Mouse (Mus musculus) embryonic facial prominence, embryonic 10.5 days (tissue): ENCODE data around the gene Sfi1. TPM values are rescaled to one million over a fixed set of nuclear protein-coding genes. Genes with fewer than 3 reads are reported as not detected.
"Not testable (repeated sequence)": the region's sequence is repeated elsewhere in the genome, so short reads cannot be mapped to it uniquely, and the experiment has no call there.

Source experiments
- DNase-seq: peaks from one replicate; pipeline ENCODE4 v3.0.0-alpha.2; 2017; ENCODE audit warnings: low spot score
- H3K27ac ChIP-seq: fragments of 300-500 bp; sonication (generic); replicated peaks from 2 replicates; pipeline ENCODE4 v1.5.1; 2016; ENCODE audit warnings: mild to moderate bottlenecking
- H3K27me3 ChIP-seq: fragments of 300-500 bp; sonication (generic); replicated peaks from 2 replicates; pipeline ENCODE4 v1.6.1; 2016; ENCODE audit warnings: low read depth, mild to moderate bottlenecking; ENCODE audit not compliant: poor library complexity, severe bottlenecking
- H3K36me3 ChIP-seq: fragments of 300-500 bp; sonication (generic); replicated peaks from 2 replicates; pipeline ENCODE4 v1.6.1; 2016; ENCODE audit warnings: mild to moderate bottlenecking, moderate library complexity
- H3K4me1 ChIP-seq: fragments of 300-500 bp; sonication (generic); 2 replicates; pipeline ENCODE4 v1.6.1; 2016
- H3K4me3 ChIP-seq: fragments of 300-500 bp; sonication (generic); 2 replicates; pipeline ENCODE4 v1.5.1; 2016; ENCODE audit warnings: mild to moderate bottlenecking, moderate library complexity
- H3K9me3 ChIP-seq: fragments of 300-500 bp; sonication (generic); 2 replicates; pipeline ENCODE4 v1.6.1; 2016; ENCODE audit warnings: mild to moderate bottlenecking
- WGBS: fragments of 180-500 bp; shearing (Covaris S2); methylation state at CpG from one replicate; pipeline ENCODE4 v1.1.7; 2016; 5-methylcytosine and 5-hydroxymethylcytosine counted together
- polyA plus RNA-seq: library from polyadenylated mRNA; unstranded; fragments of >200 nt; fragmentation: Nextera tagmentation; extraction: Ambion mirVana; gene quantifications from 2 replicates; pipeline ENCODE4 v1.2.1, GENCODE M21; 2016

Sfi1 gene
- polyA plus RNA-seq, 1 experiment from 2014 or later, result 12.1 TPM

- no peak for DNase-seq
- WGBS, result 60% methylated on average over 7 of the region's 7 CpGs
- Histone ChIP-seq H3K36me3 (no peaks in the 10 kb centered on the region), H3K4me1 (no peaks in the 10 kb centered on the region), H3K27ac (no peak overlapping the region), H3K27me3 (no peaks in the 10 kb centered on the region), H3K9me3 (peaks cover 84% of the 10 kb centered on the region), H3K4me3 (no peak overlapping the region)
Measured at GRCm38 (mm10) chr11:3103619-3104164, 89.6 kb downstream of the Sfi1 start.

GRCm38 (mm10) chr11:3102626-3103025, 90.6 kb downstream of the Sfi1 start:
- not testable (repeated sequence) for H3K27ac ChIP-seq, DNase-seq, H3K4me3 ChIP-seq, H3K36me3 ChIP-seq, H3K4me1 ChIP-seq, H3K27me3 ChIP-seq
- WGBS, result 70% methylated on average over 7 of the region's 7 CpGs
- H3K9me3 ChIP-seq, result peaks cover 73% of the 10 kb centered on the region

GRCm38 (mm10) chr11:3101875-3102494, 91.3 kb downstream of the Sfi1 start:
- 68% methylated on average over 10 of the region's 10 CpGs for WGBS
- Histone ChIP-seq H3K27me3 (no peaks in the 10 kb centered on the region), H3K4me3 (no peak overlapping the region), H3K36me3 (no peaks in the 10 kb centered on the region), H3K27ac (no peak overlapping the region), H3K4me1 (no peaks in the 10 kb centered on the region), H3K9me3 (peaks cover 67% of the 10 kb centered on the region)
- DNase-seq, result no peak

GRCm38 (mm10) chr11:3101072-3101874, 92.0 kb downstream of the Sfi1 start:
- Histone ChIP-seq H3K4me1 (no peaks in the 10 kb centered on the region), H3K9me3 (peaks cover 60% of the 10 kb centered on the region), H3K27ac (no peak overlapping the region), H3K4me3 (no peak overlapping the region), H3K36me3 (no peaks in the 10 kb centered on the region), H3K27me3 (no peaks in the 10 kb centered on the region)
- WGBS, result 76% methylated on average over 25 of the region's 25 CpGs
- DNase-seq, result no peak

GRCm38 (mm10) chr11:3100066-3100645, 93.1 kb downstream of the Sfi1 start:
- WGBS, result 76% methylated on average over 12 of the region's 12 CpGs
- H3K36me3 ChIP-seq, H3K27me3 ChIP-seq, H3K27ac ChIP-seq, H3K4me1 ChIP-seq, DNase-seq, H3K4me3 ChIP-seq: not testable (repeated sequence)
- peaks cover 49% of the 10 kb centered on the region for H3K9me3 ChIP-seq

Other genes starting within 250 kb of the Sfi1 start
- 65.6 and 69.8 TPM in 2 replicates for gene Eif4enif1, start 8.9 kb upstream of the Sfi1 start, polyA plus RNA-seq
- gene Drg1, start 73.0 kb upstream of the Sfi1 start, polyA plus RNA-seq, result 287 and 303 TPM in 2 replicates
- gene Patz1, start 95.4 kb upstream of the Sfi1 start, polyA plus RNA-seq, result 91.5 and 96.8 TPM in 2 replicates
- 7.3 and 11.2 TPM in 2 replicates for gene Pik3ip1, start 136.9 kb upstream of the Sfi1 start, polyA plus RNA-seq
- 57.9 and 60.5 TPM in 2 replicates for gene Limk2, start 215.7 kb upstream of the Sfi1 start, polyA plus RNA-seq